ENCODE assay signal across 8 mouse cellular contexts in the genomic region with DNA sequence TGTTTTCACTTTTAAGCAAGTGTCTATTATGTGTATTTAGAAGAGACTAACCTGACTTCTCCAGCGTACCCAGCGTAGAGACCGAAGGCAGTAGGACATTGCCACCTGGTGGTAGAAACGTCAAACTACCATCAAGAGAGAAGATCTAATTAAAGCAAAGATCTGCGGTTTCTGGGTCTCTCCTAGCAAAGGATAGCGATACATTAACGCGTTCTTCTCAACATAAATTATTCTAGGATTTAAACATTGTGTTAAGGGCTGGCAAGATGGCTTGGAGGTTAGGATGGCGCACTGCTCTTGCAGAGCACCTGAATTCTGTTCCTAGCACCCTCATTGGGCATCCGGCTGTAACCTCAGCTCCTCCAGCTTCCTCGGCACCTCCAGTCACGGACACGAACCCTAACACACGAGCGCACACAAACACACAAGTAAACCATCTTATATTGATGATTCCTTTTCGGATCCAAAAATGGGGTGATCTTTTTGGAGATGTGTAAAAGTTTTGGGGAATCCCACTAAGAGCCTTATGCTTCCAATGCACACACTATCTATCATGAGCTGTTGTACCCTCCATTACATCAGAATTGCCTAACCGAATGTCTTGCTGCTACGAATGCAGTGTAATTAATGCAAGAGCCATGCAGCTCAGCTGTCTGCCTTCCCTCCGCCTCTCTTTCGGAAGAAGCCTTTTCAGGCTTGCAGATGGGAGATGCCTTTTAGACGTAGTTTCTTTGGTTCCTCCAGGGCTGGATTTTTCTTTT. TPM values are rescaled to one million over a fixed set of nuclear protein-coding genes. Genes with fewer than 3 reads are reported as not detected.
A peak's percentile ranks its signal among the peaks of the same experiment; 100 is the strongest.
DNase-seq lines count a peak whose midpoint lies in the region; ATAC-seq and TF ChIP-seq lines count a peak whose summit lies in the region.

No protein-coding gene starts in this region.

- peak overlapping the region; percentile 64 for H3K27ac ChIP-seq in hindbrain, postnatal 0 days

- H3K4me1 ChIP-seq in hindbrain, postnatal 0 days (ENCODE audit: insufficient read depth, low read length) = no peaks in the 10 kb centered on the region

- H3K9me3 ChIP-seq in hindbrain, postnatal 0 days (ENCODE audit: low read length) = no peaks in the 10 kb centered on the region

- H3K27me3 ChIP-seq in hindbrain, postnatal 0 days (ENCODE audit: insufficient read depth, low read length) = no peaks in the 10 kb centered on the region

- H3K4me2 ChIP-seq in hindbrain, postnatal 0 days (ENCODE audit: low read depth, low read length) = peak overlapping the region; percentile 56

- TF ChIP-seq CTCF in hindbrain, postnatal 0 days (IDR thresholded peaks at IDR 0.05; ENCODE audit: low read depth) = peak; percentile 92

- WGBS in hindbrain, postnatal 0 days = 24% methylated on average over 21 of the region's 21 CpGs

- peak; percentile 76 for ATAC-seq in hindbrain, postnatal 0 days
- ATAC-seq in megakaryocyte, adult 5-6 weeks (ENCODE audit: poor library complexity, severe bottlenecking) = peak; percentile 93

- peak overlapping the region; percentile 28 for H3K9ac ChIP-seq in hindbrain, postnatal 0 days (replicated peaks; ENCODE audit: low read length)

- DNase-seq in gastrocnemius, adult 18-20 months (ENCODE audit: low spot score) = peak; percentile 71
- no peak for DNase-seq in gastrocnemius, adult 8-10 months (ENCODE audit: low spot score in 2 of 2)
- DNase-seq in cerebellum, adult 9-11 months = peak; percentile 67
- peak; percentile 74 to 92 for DNase-seq in frontal cortex, adult 2 months (ENCODE audit: extremely low spot score in 1 of 2, low spot score in 1 of 2)
- DNase-seq in hindbrain, postnatal 0 days (ENCODE audit: low spot score) = peak; percentile 90
- DNase-seq in layer of hippocampus, postnatal 36 days = peak; percentile 37 to 59
- DNase-seq in right cerebral cortex, postnatal 25 days = peak; percentile 40

- peak overlapping the region; percentile 31 for H3K4me3 ChIP-seq in hindbrain, postnatal 0 days (ENCODE audit: low read length)

- no peaks in the 10 kb centered on the region for H3K36me3 ChIP-seq in hindbrain, postnatal 0 days (ENCODE audit: insufficient read depth, low read length)

RNA-seq across cellular contexts. Expression of gene Sall2, which starts 10.4 kb away (rescaled TPM):
- under 1 TPM; 0.39 to 0.57 TPM for total RNA-seq in gastrocnemius, adult 18-20 months (2021)
- under 1 TPM; 0.34 to 0.65 (median 0.54) TPM for total RNA-seq in gastrocnemius, adult 8-10 months (2022)
- 38.1 and 39.0 TPM in 2 replicates for polyA plus RNA-seq in frontal cortex, adult 2 months (2012; rRNA removed)
- total RNA-seq in hindbrain, postnatal 0 days (2014; rRNA removed) = 96.4 and 105 TPM in 2 replicates
- 30.4 and 31.3 TPM in 2 replicates for polyA plus RNA-seq in hindbrain, postnatal 0 days (2015; fragmentation: Nextera tagmentation; extraction: Ambion mirVana)
- total RNA-seq in layer of hippocampus, postnatal 36 days (2021) = 10 to 100 TPM; 43.1 TPM
- total RNA-seq in megakaryocyte, adult 5-6 weeks (2015) = 0.51 TPM in 1 of 2 replicates, not detected in the other
- 0.07 and 0.37 TPM in 2 replicates for total RNA-seq in megakaryocyte, adult 5-6 weeks (2017)

RNA-seq across cellular contexts. Expression of gene Olfr1513, which starts 17.3 kb away (rescaled TPM):
- total RNA-seq in gastrocnemius, adult 18-20 months (2021) = not detected
- not detected for total RNA-seq in gastrocnemius, adult 8-10 months (2022)
- polyA plus RNA-seq in frontal cortex, adult 2 months (2012; rRNA removed) = 0.08 TPM in 1 of 2 replicates, not detected in the other
- not detected in 2 replicates for total RNA-seq in hindbrain, postnatal 0 days (2014; rRNA removed)
- polyA plus RNA-seq in hindbrain, postnatal 0 days (2015; fragmentation: Nextera tagmentation; extraction: Ambion mirVana) = not detected in 2 replicates
- not detected for total RNA-seq in layer of hippocampus, postnatal 36 days (2021)
- not detected in 2 replicates for total RNA-seq in megakaryocyte, adult 5-6 weeks (2015)
- not detected in 2 replicates for total RNA-seq in megakaryocyte, adult 5-6 weeks (2017)

RNA-seq across cellular contexts. Expression of gene Mettl3, which starts 34.0 kb away (rescaled TPM):
- 10 to 100 TPM; 16.6 to 17.1 TPM for total RNA-seq in gastrocnemius, adult 18-20 months (2021)
- 10 to 100 TPM; 15.5 to 17.0 (median 16.0) TPM for total RNA-seq in gastrocnemius, adult 8-10 months (2022)
- polyA plus RNA-seq in frontal cortex, adult 2 months (2012; rRNA removed) = 36.2 and 39.2 TPM in 2 replicates
- 19.9 and 22.5 TPM in 2 replicates for total RNA-seq in hindbrain, postnatal 0 days (2014; rRNA removed)
- 23.2 and 23.6 TPM in 2 replicates for polyA plus RNA-seq in hindbrain, postnatal 0 days (2015; fragmentation: Nextera tagmentation; extraction: Ambion mirVana)
- total RNA-seq in layer of hippocampus, postnatal 36 days (2021) = 10 to 100 TPM; 49.8 to 54.0 TPM
- 36.2 and 42.1 TPM in 2 replicates for total RNA-seq in megakaryocyte, adult 5-6 weeks (2015)
- total RNA-seq in megakaryocyte, adult 5-6 weeks (2017) = 29.9 TPM in 2 replicates

RNA-seq across cellular contexts. Expression of gene Olfr1512, which starts 40.0 kb away (rescaled TPM):
- total RNA-seq in gastrocnemius, adult 18-20 months (2021) = not detected
- total RNA-seq in gastrocnemius, adult 8-10 months (2022) = not detected
- polyA plus RNA-seq in frontal cortex, adult 2 months (2012; rRNA removed) = not detected in 2 replicates
- not detected in 2 replicates for total RNA-seq in hindbrain, postnatal 0 days (2014; rRNA removed)
- not detected in 2 replicates for polyA plus RNA-seq in hindbrain, postnatal 0 days (2015; fragmentation: Nextera tagmentation; extraction: Ambion mirVana)
- not detected for total RNA-seq in layer of hippocampus, postnatal 36 days (2021)
- total RNA-seq in megakaryocyte, adult 5-6 weeks (2015) = not detected in 2 replicates
- not detected in 2 replicates for total RNA-seq in megakaryocyte, adult 5-6 weeks (2017)

RNA-seq across cellular contexts. Expression of gene Olfr1511, which starts 58.2 kb away (rescaled TPM):
- not detected for total RNA-seq in gastrocnemius, adult 18-20 months (2021)
- not detected for total RNA-seq in gastrocnemius, adult 8-10 months (2022)
- 0.11 TPM in 1 of 2 replicates, not detected in the other for polyA plus RNA-seq in frontal cortex, adult 2 months (2012; rRNA removed)
- not detected in 2 replicates for total RNA-seq in hindbrain, postnatal 0 days (2014; rRNA removed)
- 0.20 and 0.23 TPM in 2 replicates for polyA plus RNA-seq in hindbrain, postnatal 0 days (2015; fragmentation: Nextera tagmentation; extraction: Ambion mirVana)
- total RNA-seq in layer of hippocampus, postnatal 36 days (2021) = not detected
- total RNA-seq in megakaryocyte, adult 5-6 weeks (2015) = not detected in 2 replicates
- total RNA-seq in megakaryocyte, adult 5-6 weeks (2017) = not detected in 2 replicates

Comparison
In these comparisons a context has a peak if more than half of its experiments do, and no peak if none do; other contexts are left out.
1. DNase-seq: peak in gastrocnemius, adult 18-20 months (single experiment), cerebellum, adult 9-11 months (single experiment), frontal cortex, adult 2 months (2 of 2), hindbrain, postnatal 0 days (single experiment), layer of hippocampus, postnatal 36 days (2 of 2) and right cerebral cortex, postnatal 25 days (single experiment); none in gastrocnemius, adult 8-10 months (0 of 2).
2. RNA of gene Sall2, which starts 10.4 kb away (total RNA-seq): 96.4 to 105 TPM in hindbrain, postnatal 0 days and 43.1 TPM in layer of hippocampus, postnatal 36 days; 0.34 to 0.65 TPM in gastrocnemius, adult 8-10 months, 0.39 to 0.57 TPM in gastrocnemius, adult 18-20 months and 0.07 to 0.51 TPM in megakaryocyte, adult 5-6 weeks; every median in the first group is over 10 times any median in the second.